Mouse (Mus musculus) neural tube, embryonic 10.5 days (tissue): ENCODE data around the gene Prl2c3.
"Not testable (repeated sequence)": the region's sequence is repeated elsewhere in the genome, so short reads cannot be mapped to it uniquely, and the experiment has no call there.

Experiments
- DNase-seq: peaks from one replicate; pipeline ENCODE4 v3.0.0-alpha.2; 2017; ENCODE audit warnings: low spot score; ENCODE audit errors: extremely low spot score

Gene Prl2c3

DNA sequence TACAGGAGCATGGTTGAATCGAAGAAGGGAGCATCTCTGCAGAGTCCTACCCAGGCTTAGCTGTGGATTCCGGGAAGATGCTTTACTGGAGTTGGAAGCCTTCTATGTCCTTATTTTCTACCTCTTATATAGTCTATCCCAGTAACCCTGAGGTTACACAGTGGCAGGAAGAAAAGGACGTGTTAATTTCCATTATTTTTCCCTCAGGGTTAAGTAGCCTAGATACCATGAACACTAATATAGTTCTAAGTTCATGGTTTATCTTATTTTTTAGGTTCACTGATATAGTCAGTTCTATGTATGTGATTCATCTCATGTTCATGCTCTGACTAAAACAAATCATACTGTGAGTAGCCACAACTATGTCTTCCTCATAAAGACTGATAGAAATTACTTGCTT lies at the start of gene Prl2c3:
Prl2c3 (minus strand) TSS at position 101 of the 400 bp plus-strand sequence.
- DNase-seq: not testable (repeated sequence)

DNA sequence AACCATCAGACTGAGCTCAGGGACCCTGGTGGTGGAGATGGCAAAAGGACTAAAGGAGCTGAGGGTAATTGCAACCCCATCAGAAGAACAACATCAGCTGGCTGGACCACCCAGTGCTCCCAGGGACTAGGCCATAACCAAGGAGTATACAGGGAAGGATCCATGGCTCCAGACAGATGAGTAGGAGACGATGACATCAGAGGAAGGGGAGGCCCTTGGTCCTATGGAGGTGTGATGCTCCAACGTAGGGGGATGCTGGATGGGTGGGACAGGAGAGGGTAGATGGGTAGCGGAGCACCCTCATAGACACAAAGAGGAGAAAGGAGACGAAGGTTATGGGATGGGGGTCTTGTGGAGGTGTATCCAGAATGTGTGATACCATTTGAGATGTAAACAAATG lies 48.4 kb upstream of the Prl2c3 start:
- DNase-seq: not testable (repeated sequence)

GRCm38 (mm10) chr13:12844701-12845100 lies 44.8 kb upstream of the Prl2c3 start:
- not testable (repeated sequence) for DNase-seq

DNA sequence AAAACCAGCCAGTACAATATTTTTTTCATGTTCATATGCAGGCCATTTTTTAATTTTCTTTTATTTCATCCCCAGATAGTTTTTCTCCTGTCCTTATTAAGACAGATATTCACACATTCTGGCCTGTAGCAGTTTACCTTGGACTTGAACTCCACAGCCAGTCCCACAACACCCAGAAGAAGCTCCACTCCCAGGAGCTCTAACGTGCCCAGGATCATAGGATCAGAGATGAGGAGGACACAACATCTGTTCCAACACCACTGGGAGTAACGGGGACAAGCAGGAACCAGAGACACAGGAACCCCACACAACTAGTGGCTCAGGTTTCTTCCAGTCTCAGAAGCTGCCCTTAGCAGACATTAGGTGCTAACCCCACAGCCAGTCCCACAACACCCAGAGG lies 37.7 kb upstream of the Prl2c3 start:
- DNase-seq: not testable (repeated sequence)

DNA sequence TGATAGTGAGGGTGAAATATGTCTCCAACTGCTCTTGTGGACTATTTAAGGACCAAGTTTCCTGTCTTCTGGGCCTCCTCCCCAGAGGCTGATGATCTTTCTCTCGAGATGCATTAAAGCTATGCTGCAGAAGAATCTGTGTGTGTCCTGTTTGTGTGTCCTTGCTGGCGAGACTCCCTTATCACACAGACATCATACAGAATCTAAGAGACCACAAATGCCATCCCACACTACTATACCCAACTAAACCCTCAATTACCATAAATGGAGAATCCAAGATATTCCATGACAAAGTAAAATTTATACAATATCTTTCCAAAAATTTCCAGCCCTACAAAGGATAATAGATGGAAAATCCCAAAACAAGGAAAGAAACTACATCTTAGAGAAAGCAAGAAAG lies 31.9 kb upstream of the Prl2c3 start:
- no peak for DNase-seq

GRCm38 (mm10) chr13:12829031-12829430 lies 29.2 kb upstream of the Prl2c3 start:
- DNase-seq: no peak

DNA sequence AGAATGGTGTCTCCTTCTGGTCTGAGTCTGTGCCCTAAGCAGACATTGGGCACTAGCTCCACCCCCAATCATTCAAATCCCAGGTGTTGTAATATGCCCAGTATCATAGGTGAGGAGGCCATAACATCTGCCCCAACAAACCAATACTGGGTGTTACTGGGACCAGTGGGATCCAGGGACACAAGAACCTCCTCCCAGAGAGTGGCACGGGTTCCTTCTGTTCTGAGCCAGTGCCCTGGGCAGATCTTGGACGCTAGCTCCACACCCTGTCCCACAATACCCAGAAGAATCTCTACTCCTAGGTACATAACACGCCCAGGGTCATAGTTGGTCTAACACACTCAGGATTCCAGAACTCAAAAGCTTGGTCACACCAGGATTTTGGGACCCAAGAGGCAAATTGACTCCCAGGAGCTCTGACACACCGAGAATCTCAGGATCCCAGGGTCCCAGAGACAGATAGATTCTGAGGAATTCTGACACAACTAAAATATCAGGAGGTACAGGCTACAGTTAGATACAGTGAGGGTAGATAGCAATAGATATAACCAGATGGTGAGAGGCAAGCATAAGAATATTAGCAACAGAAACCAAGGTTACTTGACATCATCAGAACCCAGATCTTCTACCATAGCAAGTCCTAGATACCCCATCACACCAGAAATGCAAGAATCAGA lies 24.8 kb upstream of the Prl2c3 start:
- DNase-seq: not testable (repeated sequence)

GRCm38 (mm10) chr13:12813734-12814424 lies 14.0 kb upstream of the Prl2c3 start:
- DNase-seq: not testable (repeated sequence)

DNA sequence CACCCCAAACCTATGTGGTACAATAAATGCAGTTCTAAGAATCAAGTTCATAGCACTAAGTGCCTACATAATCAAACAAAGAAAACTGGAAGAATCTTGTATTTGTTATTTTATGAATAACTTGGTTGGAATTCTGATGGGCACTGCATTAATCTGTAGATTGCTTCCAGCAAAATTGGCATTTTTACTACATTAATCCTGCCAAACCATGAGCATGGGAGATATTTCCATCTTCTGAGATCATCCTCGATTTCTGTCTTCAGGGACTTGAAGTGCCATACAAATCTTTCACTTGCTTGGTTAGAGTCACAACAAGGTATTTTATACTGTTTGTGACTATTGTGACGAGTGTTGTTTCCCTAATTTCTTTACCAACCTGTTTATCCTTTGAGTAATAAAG lies 9.7 kb upstream of the Prl2c3 start:
- DNase-seq: no peak

- not testable (repeated sequence) for DNase-seq
Measured at GRCm38 (mm10) chr13:12808793-12809512, 9.1 kb upstream of the Prl2c3 start.

- not testable (repeated sequence) for DNase-seq
Measured at GRCm38 (mm10) chr13:12806496-12806895, 6.6 kb upstream of the Prl2c3 start.

DNA sequence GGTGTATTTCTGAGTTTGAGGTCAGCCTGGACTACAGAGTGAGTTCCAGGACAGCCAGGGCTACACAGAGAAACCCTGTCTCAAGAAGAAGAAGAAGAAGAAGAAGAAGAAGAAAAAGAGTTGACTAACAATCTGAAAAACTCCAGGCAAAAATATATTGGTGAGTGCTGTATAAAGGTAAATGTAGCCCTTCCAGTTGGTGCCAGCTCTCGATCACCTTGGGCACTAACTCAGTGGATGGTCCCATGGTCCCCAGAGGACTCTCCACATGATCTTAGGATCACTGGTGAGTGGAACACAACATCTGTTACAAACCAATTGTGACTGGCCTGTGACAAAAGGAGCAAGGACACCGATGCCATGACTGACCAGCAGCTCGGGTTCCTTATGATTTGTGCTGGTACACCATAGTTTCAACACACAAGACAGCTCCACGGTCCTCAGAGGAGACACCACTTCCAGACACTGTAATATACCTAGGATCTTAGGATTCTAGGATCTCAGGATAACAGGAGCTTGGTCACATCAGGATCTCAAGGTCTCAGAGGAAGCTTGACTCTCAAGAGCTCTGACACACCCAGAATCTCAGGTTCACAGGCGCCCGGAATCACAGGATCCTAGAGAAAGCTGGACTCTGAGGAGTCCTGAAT lies 30.3 kb downstream of the Prl2c3 start:
- not testable (repeated sequence) for DNase-seq
